Mouse (Mus musculus) induced T-regulatory cell, adult 2 months (primary cell): ENCODE measurements around the gene Col28a1.
A peak's percentile ranks its signal among the peaks of the same experiment; 100 is the strongest.

ENCODE experiments used
- DNase-seq: peaks from one replicate; pipeline ENCODE4 v3.0.0-alpha.2; 2012; ENCODE audit warnings: low read depth

Col28a1 gene

DNA sequence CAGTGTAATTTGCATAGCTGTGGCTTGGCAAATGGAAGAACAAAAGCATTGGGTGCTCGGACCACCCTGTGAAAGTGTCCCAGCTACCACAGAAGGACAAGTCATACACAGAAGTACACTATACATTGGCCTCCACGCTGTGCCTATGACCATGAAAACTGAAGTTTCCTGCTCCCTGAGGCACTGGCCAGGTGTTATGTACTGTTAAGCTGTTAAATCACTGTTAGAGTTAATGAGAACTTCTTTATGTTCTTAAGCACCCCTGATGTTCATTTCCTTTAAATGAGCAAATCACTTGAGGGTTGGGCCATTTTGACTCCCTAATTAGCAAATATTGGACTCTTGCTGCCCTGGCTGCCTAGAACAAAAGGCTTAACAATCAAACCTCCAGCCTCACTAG lies 73.3 kb downstream of the Col28a1 start:
- no peak for DNase-seq

DNA sequence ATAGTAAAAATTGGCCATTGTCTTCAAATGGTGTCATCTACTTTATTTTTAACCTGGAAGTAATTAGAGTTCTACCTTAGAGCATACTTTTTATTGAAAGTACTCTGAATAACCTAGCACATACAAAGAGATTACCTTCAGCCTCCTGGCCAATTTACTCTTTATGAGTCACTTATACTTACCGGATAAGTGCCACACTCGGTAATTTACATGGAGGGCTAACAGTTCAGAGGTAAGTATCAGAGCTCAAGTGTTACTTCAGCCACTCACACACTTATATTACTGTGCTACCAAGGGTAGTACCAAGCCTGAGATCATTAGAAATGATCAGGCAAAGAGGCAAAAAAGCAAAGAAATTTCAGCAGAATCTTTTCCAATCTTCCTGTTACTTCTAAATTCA lies 73.8 kb downstream of the Col28a1 start:
- no peak for DNase-seq

DNA sequence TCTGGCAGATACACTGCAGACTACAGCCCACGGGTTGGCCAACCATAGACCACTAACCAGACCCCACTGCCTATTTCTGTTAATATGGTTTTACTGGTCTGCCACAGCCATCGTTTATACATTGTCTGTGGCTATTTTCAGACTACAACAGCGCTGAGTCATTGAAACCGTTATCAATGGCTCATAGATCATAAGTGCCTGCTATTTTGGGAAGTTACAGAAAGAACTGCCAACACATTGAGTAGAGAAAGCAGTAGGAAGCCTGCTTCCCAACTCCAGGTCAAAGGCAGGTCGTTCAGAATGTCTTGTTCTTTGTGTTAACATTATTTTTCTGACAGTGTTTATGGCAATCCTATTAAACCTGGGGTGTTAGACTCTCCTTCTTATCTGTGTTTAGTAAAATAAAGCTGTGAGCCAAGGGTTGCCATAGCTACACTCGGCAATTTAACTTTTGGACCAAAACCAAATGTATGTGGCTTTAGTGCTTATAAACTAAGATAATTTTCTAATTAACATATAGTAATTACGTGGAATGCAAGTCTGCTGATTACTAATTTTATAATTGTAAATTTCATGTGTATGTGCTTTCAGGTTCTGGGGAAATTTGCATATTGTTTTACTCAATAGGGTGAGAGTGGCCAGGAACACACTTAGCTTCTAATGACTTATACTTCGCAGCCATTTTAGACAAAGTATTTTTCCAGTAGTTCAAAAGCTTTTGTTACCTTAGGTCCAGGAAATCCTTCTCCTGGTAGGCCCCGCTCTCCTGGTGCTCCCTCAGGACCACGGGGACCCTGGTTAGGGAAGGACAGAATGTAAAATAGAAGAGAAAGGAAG lies 86.3 kb downstream of the Col28a1 start:
- no peak for DNase-seq

DNA sequence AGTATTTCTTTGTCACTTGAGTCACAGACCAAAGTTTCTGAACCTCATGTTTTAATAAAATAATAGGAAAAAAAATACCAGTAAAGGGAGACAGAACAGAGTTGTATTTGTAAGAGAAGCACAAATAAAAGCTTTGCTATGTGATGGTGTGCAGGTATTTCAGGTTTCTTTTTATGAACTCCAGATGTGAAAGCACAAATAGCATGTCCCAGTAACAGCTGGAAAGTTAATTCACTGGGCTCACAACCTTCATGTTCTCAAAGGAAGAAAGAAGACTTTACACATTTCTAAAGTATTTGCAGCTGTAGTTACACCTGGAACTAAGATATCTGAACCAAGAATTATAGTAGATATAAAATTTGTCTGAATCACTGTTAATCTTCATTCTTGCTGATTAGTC lies 91.2 kb downstream of the Col28a1 start:
- no peak for DNase-seq

DNA sequence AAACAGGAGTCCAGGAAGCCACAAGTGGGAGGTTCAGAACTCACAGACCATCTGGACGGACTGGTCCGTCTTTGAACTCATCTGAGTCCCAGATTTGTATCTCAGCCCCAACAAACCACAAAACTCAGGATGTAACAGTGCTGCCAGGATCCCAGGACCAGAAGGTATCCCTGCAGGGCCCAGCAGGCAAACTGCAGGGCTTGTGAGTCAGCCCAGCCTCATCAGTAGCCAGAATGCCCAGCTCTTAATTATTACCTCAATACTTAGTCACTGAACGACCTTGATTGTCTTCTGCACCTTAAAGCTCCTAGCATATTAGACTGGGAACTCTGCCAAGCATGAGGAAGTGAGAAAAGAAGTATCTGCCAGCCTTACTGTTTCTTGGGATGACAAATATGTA lies 96.6 kb downstream of the Col28a1 start:
- no peak for DNase-seq

DNA sequence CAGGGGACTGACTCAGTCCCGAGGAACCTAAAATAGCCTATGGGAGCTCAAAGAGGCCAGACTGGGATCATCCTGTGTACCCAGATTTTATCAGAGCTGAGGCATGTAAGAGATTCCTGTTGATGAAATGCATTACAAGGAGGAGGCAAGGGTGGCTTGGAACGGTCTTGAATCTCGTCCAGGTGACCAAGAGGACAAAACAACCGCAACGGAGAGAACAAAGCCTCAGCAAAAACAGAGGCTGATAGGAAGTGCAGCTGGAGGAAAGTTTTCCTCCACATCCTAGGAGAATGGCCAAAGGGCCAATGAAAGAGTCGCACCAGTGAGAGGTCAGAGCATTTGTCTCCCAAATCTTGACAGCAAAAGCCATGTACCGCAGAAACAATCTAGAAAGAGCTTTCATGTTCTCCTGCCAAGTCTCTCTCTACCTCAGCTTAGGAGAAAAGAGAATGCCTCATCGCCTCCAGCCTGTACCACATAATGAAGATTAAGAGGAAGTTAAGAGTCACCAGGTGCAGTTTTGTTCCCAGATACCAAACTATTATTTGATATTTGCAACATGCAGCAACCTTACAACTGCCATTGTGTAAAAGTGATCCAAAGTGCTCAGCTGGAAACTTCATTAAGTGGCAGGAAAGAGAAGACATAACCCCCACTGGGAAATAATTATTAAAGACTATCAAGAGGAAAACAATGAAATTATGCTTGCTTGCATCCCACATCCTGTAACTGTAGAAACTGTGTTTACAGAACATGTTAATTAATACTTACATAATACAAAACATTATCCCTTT lies 98.1 kb downstream of the Col28a1 start:
- no peak for DNase-seq

DNA sequence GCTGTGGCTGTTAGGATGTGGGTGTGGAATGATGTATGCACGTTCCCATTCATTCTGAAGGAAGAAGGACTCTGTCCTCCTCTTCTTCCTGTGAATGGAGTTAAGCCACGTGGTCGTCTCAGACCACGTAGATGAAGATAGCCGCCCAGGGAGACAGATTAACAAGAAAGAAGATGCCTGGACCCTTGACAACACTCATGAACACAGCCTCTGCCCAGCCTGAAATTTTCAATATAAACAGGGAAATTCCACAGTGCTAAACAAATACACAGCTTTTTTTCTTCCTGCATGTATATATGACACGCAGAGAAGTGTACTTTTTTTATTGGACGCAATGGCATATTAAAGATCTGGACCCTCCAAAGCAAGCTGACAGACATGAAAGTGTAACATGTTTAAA lies 98.9 kb downstream of the Col28a1 start:
- DNase-seq: no peak

DNA sequence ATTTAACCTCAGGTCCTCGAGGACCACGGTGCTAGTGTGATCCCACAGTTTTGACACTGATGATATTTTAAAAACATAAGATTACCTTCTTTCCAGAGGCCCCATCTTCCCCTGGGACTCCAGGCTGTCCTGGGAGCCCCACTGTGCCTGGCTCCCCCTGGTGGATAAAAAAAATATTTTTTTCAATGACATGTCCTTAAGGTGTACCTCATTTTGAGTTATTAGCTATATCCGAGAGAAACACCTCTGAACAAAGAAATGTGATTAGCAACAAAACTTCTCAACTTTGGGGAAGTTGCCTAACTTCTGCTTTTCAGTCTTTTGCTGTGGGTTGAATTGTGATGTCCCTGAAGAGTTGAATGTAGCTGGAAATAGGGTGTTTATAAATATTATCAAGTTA lies 105.6 kb downstream of the Col28a1 start:
- peak; percentile 60 for DNase-seq

DNA sequence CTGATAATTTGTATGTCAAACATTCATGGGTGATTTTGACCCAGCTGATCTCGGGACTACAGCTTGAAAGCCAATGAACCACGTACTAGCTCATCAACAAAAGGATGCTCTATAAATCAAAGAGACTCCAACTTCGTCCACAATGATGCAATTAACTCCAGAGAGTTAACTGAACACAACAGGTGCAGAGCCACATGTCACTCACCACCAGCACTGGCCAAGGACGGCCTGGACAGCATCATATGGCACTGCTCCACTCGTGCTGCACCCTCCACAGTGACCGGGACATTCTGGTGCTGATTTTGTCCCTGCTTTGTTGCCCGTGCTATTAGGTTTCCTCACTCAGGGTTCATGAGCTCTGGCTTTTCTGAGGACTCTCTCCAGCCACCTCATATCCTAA lies 107.6 kb downstream of the Col28a1 start:
- DNase-seq: no peak

DNA sequence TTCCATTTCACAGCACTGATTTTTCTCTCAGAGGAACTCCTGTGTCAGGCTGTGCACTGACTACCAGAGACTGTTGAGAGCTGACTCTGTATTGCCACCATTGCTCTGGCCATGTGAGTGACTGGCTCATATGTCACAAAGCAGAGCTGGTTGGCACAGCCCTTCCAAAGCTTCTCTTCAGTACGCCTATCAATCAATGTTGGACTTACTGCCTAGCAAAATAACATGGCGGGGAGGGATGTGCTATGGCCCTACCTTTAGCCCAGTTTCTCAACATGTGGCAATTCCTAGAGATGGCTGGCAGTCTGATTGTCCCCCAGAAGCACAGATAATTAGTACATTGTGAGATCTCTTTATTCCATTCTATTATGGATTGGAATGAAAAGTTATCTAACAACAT lies 109.2 kb downstream of the Col28a1 start:
- DNase-seq: no peak

DNA sequence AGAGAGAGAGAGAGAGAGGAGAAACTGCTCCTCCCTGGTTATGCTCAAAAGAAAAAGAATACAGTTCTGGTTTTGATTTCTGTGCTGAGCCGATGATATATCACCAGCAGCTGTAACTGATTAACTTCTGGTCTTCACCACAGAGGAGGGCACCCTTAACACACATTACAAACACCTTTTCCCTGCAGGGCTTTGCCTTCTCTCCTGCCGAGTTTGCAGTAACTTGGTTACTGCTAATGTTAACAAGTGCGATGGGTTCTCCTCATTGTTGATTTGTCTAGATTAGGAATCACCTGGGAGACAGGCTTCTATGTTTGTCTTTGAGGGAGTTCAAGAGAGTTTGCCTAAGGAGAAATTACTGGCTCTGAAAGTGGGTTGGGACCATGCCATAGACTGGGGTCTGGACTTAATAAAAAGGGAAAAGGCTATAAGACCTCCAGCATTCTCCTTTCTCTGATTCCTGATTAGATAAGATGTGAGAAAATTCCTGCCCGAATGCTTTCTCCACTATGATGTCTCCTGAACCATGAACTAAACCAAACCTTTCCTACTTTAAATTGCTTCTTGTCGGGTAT lies 114.8 kb downstream of the Col28a1 start:
- DNase-seq: no peak

DNA sequence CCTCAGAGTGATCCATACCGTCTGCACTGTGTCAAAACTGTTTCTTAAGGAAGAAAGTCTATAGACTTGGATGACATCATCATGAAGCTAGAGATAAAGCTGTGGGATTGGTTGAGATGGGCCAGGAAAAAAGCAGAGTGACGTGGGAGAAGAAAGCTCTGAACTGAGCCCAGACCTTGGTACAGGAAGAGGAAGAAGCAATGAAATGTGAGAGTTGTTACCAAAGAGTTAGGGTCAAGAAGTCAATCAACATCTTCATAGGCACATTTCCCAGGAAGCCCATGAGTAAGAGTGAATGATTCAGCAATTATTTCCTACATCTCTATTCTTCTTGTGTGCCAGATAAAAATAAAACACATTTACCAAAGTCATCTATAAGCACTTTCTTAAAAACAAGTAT lies 117.5 kb downstream of the Col28a1 start:
- no peak for DNase-seq

DNA sequence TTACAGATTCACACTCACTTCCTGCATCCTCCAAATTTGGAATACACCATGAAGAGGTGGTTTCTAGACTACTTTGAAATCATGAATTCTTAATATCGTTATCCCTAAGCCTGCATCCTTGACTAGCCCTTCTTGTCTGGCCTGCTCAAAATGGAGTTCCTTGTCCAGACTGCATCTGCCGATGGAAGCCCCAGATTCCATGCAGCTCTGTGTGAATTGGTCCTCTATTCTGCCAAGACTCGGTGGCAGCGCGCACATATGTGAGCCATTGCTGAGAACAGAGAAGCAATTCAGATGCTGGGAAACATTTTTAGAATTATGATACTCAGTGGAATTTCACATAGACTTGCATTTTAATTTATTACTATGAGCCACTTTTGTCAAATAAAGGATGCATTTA lies 123.4 kb downstream of the Col28a1 start:
- DNase-seq: no peak

DNA sequence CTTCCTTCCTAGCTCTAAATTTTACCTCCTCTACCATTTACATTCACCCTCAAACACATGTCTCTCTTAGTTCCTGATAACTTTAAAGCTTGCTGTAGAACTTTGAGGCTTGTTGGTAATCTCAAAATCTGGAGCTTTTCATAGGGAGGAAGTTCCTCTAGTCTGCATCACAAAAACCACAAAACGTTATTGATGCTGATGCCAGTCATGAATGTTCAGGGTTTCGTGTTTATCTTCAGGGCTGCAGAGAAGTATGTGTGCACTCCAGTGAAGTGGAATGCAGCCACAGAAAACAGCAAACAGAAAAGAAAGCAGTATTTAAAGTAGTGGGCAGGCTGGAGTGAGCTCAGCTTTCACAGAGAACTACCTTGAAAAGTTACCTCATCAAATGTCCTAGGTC lies 124.0 kb downstream of the Col28a1 start:
- no peak for DNase-seq

DNA sequence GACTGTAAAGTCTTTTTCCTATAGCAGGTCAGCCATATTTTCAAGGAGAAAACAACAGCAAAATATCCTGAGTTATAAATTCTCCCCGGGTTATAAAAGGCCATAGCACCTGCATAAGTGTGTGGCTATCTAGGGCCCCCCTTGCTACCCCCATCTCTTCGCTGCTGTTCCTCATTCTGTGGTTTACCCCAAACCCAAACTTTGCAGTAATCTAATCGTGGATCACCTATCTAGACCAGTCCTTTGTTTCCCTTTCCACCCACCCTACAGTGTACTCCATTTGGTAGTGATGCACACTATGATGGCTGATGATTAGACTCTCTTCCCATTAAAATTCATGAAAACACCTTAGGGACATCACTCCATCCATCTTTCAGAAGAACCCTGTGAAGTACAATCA lies 125.3 kb downstream of the Col28a1 start:
- no peak for DNase-seq

DNA sequence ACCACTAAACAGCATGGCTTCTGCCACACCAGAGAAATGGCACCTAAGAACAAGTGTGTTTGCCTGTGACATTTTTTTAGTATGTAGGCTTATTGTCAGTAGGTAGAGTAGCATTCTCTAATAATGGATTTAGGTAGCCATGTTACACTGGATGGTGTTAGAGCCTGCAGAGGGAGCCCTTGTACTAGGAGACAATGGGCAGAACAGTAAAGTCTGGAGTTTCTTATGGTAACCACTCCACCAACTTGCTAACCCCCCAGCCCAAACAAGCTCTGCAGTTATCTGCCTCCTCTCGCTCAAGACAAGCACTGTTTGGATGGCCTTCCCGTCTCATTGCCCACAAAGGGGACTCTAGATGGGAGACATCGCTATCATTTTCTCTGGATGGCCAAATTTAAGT lies 126.2 kb downstream of the Col28a1 start:
- peak; percentile 49 for DNase-seq

DNA sequence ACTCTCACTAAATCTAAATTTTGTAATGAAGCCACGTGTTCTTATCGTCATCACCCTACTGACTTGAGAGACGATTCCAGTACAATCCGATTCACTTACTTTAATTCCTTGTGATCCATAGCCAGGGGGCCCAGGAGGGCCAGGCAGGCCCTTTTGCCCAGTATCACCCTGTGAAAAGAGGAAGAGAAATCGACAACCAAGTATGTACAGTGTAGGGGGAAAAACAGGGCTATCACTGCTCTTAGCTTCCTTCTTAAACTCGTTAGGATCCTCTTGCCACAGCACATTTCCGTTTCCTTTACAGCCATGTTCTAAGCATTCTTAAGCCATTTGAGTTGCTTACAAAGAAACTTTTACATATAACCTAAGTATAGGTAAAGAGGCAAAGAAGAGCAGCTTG lies 133.2 kb downstream of the Col28a1 start:
- DNase-seq: no peak

DNA sequence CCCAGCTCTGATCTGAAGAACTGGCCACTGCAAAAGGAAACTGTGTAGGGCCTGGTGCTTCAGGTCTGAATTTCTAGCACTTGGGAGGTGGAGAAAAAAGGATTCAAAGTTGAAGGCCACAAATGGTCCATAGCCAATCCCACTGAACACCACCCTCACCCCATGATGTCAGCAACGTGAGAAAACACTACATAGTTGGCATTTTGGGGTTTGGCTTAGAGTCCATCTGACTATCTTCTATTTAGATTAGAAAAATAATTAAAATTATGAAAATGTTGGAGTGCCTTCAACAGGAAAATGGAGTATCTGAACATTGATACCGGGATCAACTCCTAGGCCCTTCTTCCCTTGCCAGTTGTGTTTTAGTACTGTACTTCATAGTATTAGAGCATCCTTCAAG lies 144.2 kb downstream of the Col28a1 start:
- no peak for DNase-seq

DNA sequence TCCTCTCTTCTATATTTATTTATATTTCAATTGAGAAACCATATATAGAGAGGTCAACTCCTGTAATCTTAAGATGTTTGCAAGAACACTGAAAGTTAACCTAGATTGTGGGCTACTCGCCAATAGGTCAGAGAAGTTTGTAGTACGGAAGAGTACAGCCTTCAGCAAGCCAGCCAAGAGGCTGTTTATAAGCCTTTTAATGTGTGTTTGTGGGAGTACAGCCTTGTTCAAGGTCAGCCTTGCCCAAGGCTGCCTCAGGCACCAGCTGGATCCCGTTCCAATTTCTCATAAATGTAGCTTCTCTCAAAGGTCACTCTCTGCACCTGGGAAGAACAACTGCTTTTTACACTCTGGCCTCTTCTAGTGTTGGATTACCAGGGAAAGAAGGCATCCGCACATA lies 146.0 kb downstream of the Col28a1 start:
- no peak for DNase-seq

DNA sequence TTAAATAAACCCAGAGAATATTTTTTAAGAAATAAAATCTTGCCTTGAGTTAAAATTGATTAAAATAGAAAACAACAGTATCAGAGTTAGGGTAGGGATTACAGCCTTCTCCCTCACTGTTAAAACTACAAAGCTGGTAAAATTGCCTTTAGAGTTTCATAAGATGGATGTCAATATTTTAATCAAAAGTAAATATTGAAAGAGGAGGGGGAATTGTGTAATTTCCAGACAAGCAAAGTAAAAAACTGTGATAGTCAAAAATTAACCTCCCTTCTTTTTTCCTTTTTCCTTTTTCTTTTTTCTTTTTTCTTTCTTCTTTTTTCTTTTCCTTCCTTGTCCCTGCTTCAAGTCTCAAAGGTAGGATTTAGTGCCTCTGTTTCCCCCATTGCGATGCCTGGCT lies 146.6 kb downstream of the Col28a1 start:
- no peak for DNase-seq

DNA sequence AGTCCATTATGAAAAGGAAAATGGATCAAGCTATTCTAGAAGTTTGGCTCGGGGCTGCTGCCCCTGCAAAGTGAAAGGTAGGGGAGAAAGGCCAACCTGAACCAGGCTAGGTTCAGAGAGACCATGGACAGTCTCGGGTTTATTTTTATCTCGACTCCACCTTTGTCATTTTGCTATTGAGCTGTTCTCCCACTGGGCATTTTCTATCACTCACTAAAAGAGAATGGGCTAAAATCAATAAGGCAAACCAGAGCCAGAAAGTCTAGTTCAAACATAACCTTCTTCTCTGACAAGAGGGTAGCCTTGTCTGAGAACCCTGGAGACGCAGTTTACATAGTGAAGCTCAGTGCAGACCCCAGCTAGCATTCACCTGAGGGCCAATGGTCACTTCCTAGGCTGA lies 163.7 kb downstream of the Col28a1 start:
- DNase-seq: no peak

DNA sequence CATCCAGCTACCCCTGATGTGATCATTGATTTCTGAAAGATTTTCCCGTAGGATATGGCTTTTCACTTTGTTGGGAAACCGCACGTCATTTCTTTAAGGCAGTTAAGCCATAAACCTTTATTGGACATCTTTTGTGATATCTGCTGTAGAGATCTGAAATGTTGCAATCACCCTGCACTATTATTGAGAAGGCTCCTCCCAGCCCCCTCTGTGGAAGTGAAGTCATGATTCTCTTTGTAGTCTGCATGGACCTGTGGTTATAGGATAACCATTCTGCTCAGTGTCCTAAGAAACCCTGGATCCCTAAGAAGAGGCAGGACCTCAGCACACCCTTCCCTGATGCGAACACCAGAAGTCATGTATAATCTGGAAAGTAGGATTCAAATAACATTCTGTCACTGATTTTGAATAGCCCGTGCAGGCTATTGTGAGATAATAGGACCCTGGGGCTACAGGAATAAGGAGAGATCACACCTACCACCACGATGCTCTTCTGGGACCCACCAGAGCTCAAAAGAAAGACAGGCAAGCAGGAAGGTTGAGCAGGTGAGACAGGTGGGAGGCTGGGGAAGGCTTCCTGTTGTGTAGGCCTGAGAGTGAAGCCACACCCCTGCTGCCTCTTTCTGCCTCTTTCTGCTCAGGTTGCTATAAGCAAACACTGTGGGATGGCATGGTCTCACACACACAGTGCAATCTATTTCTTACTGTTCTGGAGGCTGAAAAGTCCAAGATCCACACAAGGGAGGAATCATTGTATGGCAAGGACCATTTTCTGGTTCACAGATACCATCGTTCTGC lies 166.9 kb downstream of the Col28a1 start:
- DNase-seq: no peak
